Mouse (Mus musculus): ENCODE data around the gene Map3k14. TPM values are rescaled to one million over a fixed set of nuclear protein-coding genes. Genes with fewer than 3 reads are reported as not detected.
"Not testable (repeated sequence)": the region's sequence is repeated elsewhere in the genome, so short reads cannot be mapped to it uniquely, and the experiment has no call there.

Gene Map3k14
- polyA plus RNA-seq, 1 experiment: 12.7 TPM

DNA sequence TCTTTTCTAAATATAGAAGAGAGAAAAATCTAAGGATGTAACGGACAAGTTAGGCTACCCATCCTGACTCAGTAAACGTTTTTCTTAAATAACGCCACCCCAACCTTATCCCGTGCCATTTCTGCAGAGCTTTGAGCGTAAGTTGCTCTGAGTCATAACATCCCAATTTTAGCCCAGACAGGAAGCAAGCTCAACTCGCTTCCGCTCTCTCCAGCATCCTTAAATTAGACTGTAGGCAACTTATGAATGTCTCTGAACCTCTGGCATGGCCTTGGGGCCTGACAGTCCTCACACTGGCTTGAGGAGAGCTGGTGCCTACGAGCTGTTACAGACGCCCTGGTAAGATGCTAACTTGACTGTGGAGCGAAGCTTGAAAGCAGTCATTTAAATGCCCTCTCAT lies 43.8 kb downstream of the Map3k14 start:
- TF ChIP-seq POLR2A (IDR thresholded peaks at IDR 0.05; ENCODE audit: low read depth, low read length): no peak
- Histone ChIP-seq H3K36me3 (ENCODE audit: control insufficient read depth, insufficient read depth, low read length) (peaks cover 49% of the 10 kb centered on the region), H3K27ac (ENCODE audit: insufficient read depth, low read depth, low read length) (peak overlapping the region; percentile 3), H3K4me1 (ENCODE audit: control insufficient read depth, insufficient read depth, insufficient read length, low read length) (peaks cover 28% of the 10 kb centered on the region), H3K4me3 (ENCODE audit: low read depth, low read length) (no peak overlapping the region), H3K27me3 (ENCODE audit: control insufficient read depth, insufficient read depth, low read length) (no peaks in the 10 kb centered on the region)
- WGBS: 87% methylated on average over 10 of the region's 10 CpGs

DNA sequence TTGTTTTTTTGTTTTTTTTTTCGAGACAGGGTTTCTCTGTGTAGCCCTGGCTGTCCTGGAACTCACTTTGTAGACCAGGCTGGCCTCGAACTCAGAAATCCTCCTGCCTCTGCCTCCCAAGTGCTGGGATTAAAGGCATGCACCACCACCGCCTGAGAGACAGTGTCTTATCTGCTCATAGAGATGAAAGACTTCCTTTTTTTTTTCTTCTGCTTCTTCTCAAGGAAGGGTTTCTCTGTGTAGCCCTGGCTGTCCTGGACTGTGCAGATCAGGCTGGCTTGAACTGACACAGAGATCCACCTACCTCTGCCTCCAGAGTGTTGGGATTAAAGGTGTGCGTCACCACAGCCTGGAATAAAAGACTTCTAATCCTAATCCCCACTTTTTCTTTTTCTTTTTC lies 44.6 kb downstream of the Map3k14 start:
- 86% methylated on average over 4 of the region's 4 CpGs for WGBS

DNA sequence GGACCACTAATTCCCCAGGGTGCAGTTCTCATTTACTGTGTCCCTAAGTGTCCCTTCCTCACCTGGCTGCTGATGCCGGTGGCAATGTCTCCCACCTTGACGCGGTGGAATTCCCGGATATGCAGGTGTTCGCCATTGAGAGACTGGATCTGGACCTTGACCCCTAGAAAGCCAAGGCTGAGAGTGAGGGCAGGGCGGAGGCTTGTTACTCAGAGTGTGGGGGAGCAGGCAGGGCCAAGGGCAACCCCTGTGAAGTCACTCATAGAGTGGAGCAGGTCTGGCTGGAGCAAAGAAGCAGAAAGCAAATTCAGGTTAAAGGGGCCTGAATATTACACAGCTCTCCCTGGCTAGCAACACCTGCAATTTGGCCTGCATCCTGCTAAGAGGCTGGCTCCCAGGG lies 45.8 kb downstream of the Map3k14 start:
- H3K27ac ChIP-seq (ENCODE audit: insufficient read depth, low read depth, low read length): no peak overlapping the region; the same call in 1 of the 2 replicates
- TF ChIP-seq POLR2A (IDR thresholded peaks at IDR 0.05; ENCODE audit: low read depth, low read length): no peak
- TF ChIP-seq CTCF (IDR thresholded peaks at IDR 0.05; ENCODE audit: extremely low read depth, insufficient read length, insufficient replicate concordance, low read depth, low read length): no peak
- WGBS: 52% methylated on average over 6 of the region's 6 CpGs
- peaks cover 29% of the 10 kb centered on the region for H3K4me1 ChIP-seq (ENCODE audit: control insufficient read depth, insufficient read depth, insufficient read length, low read length)
- peaks cover 32% of the 10 kb centered on the region for H3K36me3 ChIP-seq (ENCODE audit: control insufficient read depth, insufficient read depth, low read length)
- H3K4me3 ChIP-seq (ENCODE audit: low read depth, low read length): peak overlapping the region; percentile 45
- no peaks in the 10 kb centered on the region for H3K27me3 ChIP-seq (ENCODE audit: control insufficient read depth, insufficient read depth, low read length)

More for the DNA sequence above, 44.6 kb downstream of the Map3k14 start:
- peaks cover 44% of the 10 kb centered on the region for H3K36me3 ChIP-seq (ENCODE audit: control insufficient read depth, insufficient read depth, low read length)
- H3K27ac ChIP-seq (ENCODE audit: insufficient read depth, low read depth, low read length); H3K27me3 ChIP-seq (ENCODE audit: control insufficient read depth, insufficient read depth, low read length); H3K4me3 ChIP-seq (ENCODE audit: low read depth, low read length): not testable (repeated sequence)
- H3K4me1 ChIP-seq (ENCODE audit: control insufficient read depth, insufficient read depth, insufficient read length, low read length): peaks cover 31% of the 10 kb centered on the region

DNA sequence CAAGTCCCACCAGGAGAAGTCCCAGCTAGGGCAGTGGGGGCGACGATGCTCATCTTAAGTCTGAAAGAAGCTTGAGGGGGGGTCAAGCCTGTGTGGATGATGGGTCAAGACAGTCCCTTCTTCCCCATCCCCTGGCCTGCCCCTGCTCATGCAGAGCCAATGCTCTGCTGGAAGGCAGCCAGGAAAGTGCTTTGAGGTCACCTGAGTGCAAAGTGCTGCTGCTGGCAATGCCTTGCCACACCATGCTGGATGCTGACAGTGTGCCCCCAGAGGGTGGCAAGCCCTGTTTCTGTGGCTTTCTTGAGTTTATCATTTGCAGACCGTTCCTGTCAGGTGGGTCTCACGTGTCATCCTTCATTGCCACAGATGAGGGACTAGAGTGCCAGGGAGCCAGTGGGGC lies 47.3 kb downstream of the Map3k14 start:
- Histone ChIP-seq H3K27me3 (ENCODE audit: control insufficient read depth, insufficient read depth, low read length) (no peaks in the 10 kb centered on the region), H3K4me3 (ENCODE audit: low read depth, low read length) (no peak overlapping the region), H3K27ac (ENCODE audit: insufficient read depth, low read depth, low read length) (no peak overlapping the region), H3K4me1 (ENCODE audit: control insufficient read depth, insufficient read depth, insufficient read length, low read length) (peaks cover 23% of the 10 kb centered on the region), H3K36me3 (ENCODE audit: control insufficient read depth, insufficient read depth, low read length) (peaks cover 23% of the 10 kb centered on the region)
- TF ChIP-seq CTCF (IDR thresholded peaks at IDR 0.05; ENCODE audit: extremely low read depth, insufficient read length, insufficient replicate concordance, low read depth, low read length) (no peak), POLR2A (IDR thresholded peaks at IDR 0.05; ENCODE audit: low read depth, low read length) (no peak)
- 71% methylated on average over 4 of the region's 4 CpGs for WGBS

DNA sequence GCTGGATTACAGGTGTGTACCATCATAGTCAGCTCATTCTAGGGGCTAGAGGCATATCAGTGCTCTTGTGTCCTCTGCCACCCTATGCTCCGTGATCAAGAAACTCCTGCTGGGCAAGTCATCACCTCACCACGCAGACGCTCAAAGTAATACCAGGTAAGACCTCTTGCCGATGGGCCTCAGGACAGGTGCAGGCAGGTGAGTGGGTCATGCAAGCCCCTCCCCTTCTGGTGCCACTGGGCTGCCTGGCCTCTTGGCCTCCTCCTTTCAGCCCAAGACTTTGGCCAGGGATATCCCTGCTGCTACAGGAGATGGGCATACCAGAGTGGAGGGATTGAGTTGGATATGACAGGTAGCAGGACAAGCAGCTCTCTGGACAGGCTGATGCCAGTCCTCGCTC lies 48.0 kb downstream of the Map3k14 start:
- TF ChIP-seq CTCF (IDR thresholded peaks at IDR 0.05; ENCODE audit: extremely low read depth, insufficient read length, insufficient replicate concordance, low read depth, low read length) (no peak), POLR2A (IDR thresholded peaks at IDR 0.05; ENCODE audit: low read depth, low read length) (no peak)
- WGBS: 85% methylated on average over 5 of the region's 5 CpGs
- no peak overlapping the region for H3K4me3 ChIP-seq (ENCODE audit: low read depth, low read length)

DNA sequence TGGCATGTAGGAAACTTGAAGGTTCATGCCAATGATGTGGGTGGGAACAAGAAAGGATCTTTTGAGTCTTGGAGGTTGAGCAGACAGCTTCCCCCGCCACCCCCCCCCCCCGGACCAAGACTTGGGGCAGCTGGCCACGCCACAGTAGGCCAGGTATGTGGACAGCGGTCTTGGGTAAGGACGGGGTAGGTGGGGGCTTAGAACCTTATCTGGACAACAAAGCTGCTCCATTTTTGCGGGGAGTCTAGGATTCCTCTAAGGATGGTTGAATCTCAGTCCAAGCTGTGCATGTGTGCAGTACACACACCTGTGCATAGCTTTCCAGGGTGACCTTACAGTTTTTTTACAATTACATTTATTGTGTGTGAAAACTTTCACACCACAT lies 48.8 kb downstream of the Map3k14 start:
- no peak overlapping the region for H3K27ac ChIP-seq (ENCODE audit: insufficient read depth, low read depth, low read length)
- H3K27me3 ChIP-seq (ENCODE audit: control insufficient read depth, insufficient read depth, low read length): no peaks in the 10 kb centered on the region
- peak overlapping the region; percentile 70 for H3K4me3 ChIP-seq (ENCODE audit: low read depth, low read length)
- H3K36me3 ChIP-seq (ENCODE audit: control insufficient read depth, insufficient read depth, low read length): peaks cover 9% of the 10 kb centered on the region; the same call in 1 of the 2 replicates
- TF ChIP-seq POLR2A (IDR thresholded peaks at IDR 0.05; ENCODE audit: low read depth, low read length) (no peak), CTCF (IDR thresholded peaks at IDR 0.05; ENCODE audit: extremely low read depth, insufficient read length, insufficient replicate concordance, low read depth, low read length) (no peak)
- H3K4me1 ChIP-seq (ENCODE audit: control insufficient read depth, insufficient read depth, insufficient read length, low read length): peaks cover 23% of the 10 kb centered on the region
- 24% methylated on average over 6 of the region's 6 CpGs for WGBS

More for the DNA sequence above, 48.0 kb downstream of the Map3k14 start:
- no peak overlapping the region for H3K27ac ChIP-seq (ENCODE audit: insufficient read depth, low read depth, low read length)
- H3K36me3 ChIP-seq (ENCODE audit: control insufficient read depth, insufficient read depth, low read length): peaks cover 16% of the 10 kb centered on the region
- H3K4me1 ChIP-seq (ENCODE audit: control insufficient read depth, insufficient read depth, insufficient read length, low read length): peaks cover 23% of the 10 kb centered on the region
- no peaks in the 10 kb centered on the region for H3K27me3 ChIP-seq (ENCODE audit: control insufficient read depth, insufficient read depth, low read length)

DNA sequence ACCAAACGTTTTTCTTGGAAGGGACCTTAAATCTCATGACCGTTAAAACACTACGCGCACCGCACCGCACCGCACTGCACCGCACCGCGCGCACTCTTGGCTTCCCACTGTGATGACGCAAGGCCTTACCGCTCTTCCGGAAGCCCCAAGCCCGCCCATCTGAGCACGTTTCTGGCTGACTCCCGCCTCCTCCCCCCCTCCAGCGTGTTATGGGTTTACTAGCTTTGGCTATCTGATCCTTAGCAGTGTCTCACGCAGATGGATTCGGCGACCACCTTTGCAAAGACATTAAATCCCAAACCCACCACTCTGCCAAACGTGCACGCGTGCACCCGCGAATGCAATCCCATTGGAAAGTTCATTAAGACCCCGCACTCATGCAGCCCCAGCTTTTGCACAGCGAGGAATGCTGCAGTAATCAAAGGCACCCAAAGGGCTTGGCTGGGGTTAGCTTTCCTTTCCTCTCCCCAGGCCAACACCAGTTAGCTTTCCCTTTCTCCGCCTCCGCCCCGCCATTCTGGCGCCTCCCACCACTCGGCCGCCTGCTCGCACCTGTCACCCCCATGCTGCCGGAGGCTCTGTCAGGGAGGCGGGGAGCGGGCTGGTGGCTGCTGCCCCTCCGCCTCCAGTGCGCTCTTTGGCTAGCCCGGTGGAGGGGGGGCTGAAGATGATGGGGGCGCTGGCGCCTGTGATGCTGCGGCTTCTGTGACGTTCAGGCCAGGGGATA lies 49.3 kb downstream of the Map3k14 start, which contains the start of gene Spata32:
TSS of gene Spata32 (minus strand) at position 643 of the 727 bp plus-strand sequence.
- 1% methylated on average over 45 of the region's 45 CpGs for WGBS
- Histone ChIP-seq H3K27ac (ENCODE audit: insufficient read depth, low read depth, low read length) (peak within 1 kb of the TSS; percentile 46; the same call in 1 of the 2 replicates), H3K27me3 (ENCODE audit: control insufficient read depth, insufficient read depth, low read length) (no peaks in the 10 kb centered on the region), H3K4me1 (ENCODE audit: control insufficient read depth, insufficient read depth, insufficient read length, low read length) (peaks cover 23% of the 10 kb centered on the region), H3K4me3 (ENCODE audit: low read depth, low read length) (peak within 1 kb of the TSS; percentile 70), H3K36me3 (ENCODE audit: control insufficient read depth, insufficient read depth, low read length) (peaks cover 8% of the 10 kb centered on the region; the same call in 1 of the 2 replicates)
- TF ChIP-seq POLR2A (IDR thresholded peaks at IDR 0.05; ENCODE audit: low read depth, low read length) (0 out of 2 replicates have a peak, but pooled peaks have one; percentile 17), CTCF (IDR thresholded peaks at IDR 0.05; ENCODE audit: extremely low read depth, insufficient read length, insufficient replicate concordance, low read depth, low read length) (no peak)

All from small intestine, adult 2 months (tissue).